Mouse (Mus musculus) heart, adult 2 months (tissue): ENCODE results near the gene Gm43064.

Experiments
- CTCF ChIP-seq: fragments of 200-600 bp; IDR thresholded peaks from 2 replicates; pipeline ENCODE4 v1.8.1; 2022; ENCODE audit warnings: antibody characterized with exemption, mild to moderate bottlenecking, moderate library complexity
- EP300 ChIP-seq: fragments of 200-500 bp; IDR thresholded peaks from 2 replicates; pipeline ENCODE4 v1.6.1; 2011; ENCODE audit warnings: low read depth, low read length, control low read depth; ENCODE audit not compliant: insufficient read depth
- POLR2A ChIP-seq: fragments of 200-500 bp; IDR thresholded peaks from 2 replicates; pipeline ENCODE4 v1.6.1; 2011; ENCODE audit warnings: mild to moderate bottlenecking, low read depth, low read length, control low read depth; ENCODE audit not compliant: insufficient read depth

DNA sequence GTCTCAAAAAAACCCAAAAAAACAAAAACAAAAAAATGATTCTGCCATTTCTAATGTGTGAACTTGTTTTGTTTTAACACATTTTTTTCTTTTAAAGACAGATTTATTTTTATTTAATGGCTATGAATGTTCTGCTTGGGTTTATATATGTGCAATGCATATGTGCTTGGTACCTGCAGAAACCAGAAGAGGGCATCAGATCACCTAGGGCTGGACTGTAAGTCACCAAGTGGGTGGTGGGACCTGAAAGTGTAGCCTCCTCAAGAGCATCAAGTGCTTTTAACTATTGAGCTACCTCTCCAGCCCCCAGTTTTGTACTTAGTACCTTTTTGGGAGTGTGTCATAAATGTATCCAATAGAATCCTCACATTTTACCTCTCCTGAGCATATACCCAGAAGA lies 18.2 kb downstream of the Gm43064 start:
- TF ChIP-seq CTCF = peak; percentile 33; the same call in 1 of the 2 replicates
- TF ChIP-seq POLR2A = no peak
- no peak for TF ChIP-seq EP300
